Mouse (Mus musculus) MEL-GATA-1-ER (cell line): ENCODE data around the gene Il6ra.

Source experiments
- DNase-seq: peaks from one replicate; pipeline ENCODE4 v3.0.0-alpha.2; 2012; ENCODE audit warnings: low read depth; ENCODE audit errors: extremely low read depth

The Il6ra gene

GRCm38 (mm10) chr3:89912543-89913391 is at the start of gene Il6ra:
Gene Il6ra, minus strand, starts transcription at chr3:89913196.
- DNase-seq, result peak; percentile 73

- no peak for DNase-seq
Measured at GRCm38 (mm10) chr3:89962059-89962750, 49.2 kb upstream of the Il6ra start.

GRCm38 (mm10) chr3:89961436-89961835 is 48.4 kb upstream of the Il6ra start:
- DNase-seq, result peak; percentile 55

- peak; percentile 42 for DNase-seq
Measured at GRCm38 (mm10) chr3:89960469-89960868, 47.5 kb upstream of the Il6ra start.

GRCm38 (mm10) chr3:89959435-89959834 is 46.4 kb upstream of the Il6ra start:
- no peak for DNase-seq

- no peak for DNase-seq
Measured at GRCm38 (mm10) chr3:89957880-89958279, 44.9 kb upstream of the Il6ra start.

- peak; percentile 31 for DNase-seq
Measured at GRCm38 (mm10) chr3:89956177-89956971, 43.4 kb upstream of the Il6ra start.

GRCm38 (mm10) chr3:89953420-89953819 is 40.4 kb upstream of the Il6ra start:
- peak; percentile 69 for DNase-seq

- DNase-seq, result no peak
Measured at GRCm38 (mm10) chr3:89948655-89949054, 35.7 kb upstream of the Il6ra start.

GRCm38 (mm10) chr3:89948021-89948420 is 35.0 kb upstream of the Il6ra start:
- no peak for DNase-seq

- no peak for DNase-seq
Measured at GRCm38 (mm10) chr3:89945026-89945425, 32.0 kb upstream of the Il6ra start.

GRCm38 (mm10) chr3:89942894-89943293 is 29.9 kb upstream of the Il6ra start:
- no peak for DNase-seq

GRCm38 (mm10) chr3:89936495-89936894 is 23.5 kb upstream of the Il6ra start:
- no peak for DNase-seq

GRCm38 (mm10) chr3:89932925-89933324 is 19.9 kb upstream of the Il6ra start:
- no peak for DNase-seq

GRCm38 (mm10) chr3:89928956-89929355 is 16.0 kb upstream of the Il6ra start:
- no peak for DNase-seq

GRCm38 (mm10) chr3:89926440-89926839 is 13.4 kb upstream of the Il6ra start:
- no peak for DNase-seq

GRCm38 (mm10) chr3:89920711-89921110 is 7.7 kb upstream of the Il6ra start:
- no peak for DNase-seq

- DNase-seq, result no peak
Measured at GRCm38 (mm10) chr3:89917408-89917807, 4.4 kb upstream of the Il6ra start.

GRCm38 (mm10) chr3:89916622-89917021 is 3.6 kb upstream of the Il6ra start:
- no peak for DNase-seq

GRCm38 (mm10) chr3:89914700-89915099 is 1.7 kb upstream of the Il6ra start:
- DNase-seq, result no peak

GRCm38 (mm10) chr3:89912108-89912542 is 871 bp downstream of the Il6ra start:
- no peak for DNase-seq

- DNase-seq, result peak; percentile 83
Measured at GRCm38 (mm10) chr3:89911207-89911606, 1.8 kb downstream of the Il6ra start.
